Mouse (Mus musculus): ENCODE results near the gene Chrdl2.

Gene Chrdl2

DNA sequence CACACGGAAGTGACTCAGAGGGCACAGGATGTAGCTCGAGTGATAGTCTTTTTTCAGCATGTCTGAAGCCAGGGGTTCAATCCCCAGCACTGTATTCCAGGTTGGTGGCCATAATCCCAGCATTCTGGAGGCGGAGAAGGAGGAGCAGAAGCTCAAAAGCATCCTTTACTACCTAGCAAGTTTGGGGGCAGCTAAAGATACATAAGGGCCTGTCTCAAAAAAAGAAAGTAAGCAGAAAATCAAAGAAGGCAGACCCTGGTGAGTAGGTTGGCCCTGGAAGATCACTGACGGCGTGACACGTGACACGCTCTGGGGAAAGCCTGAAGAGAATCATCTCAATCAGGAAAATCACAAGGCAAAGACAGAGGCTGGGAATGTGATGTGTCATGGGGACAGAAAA, 12.8 kb upstream of the Chrdl2 start:
- no peaks in the 10 kb centered on the region for H3K36me3 ChIP-seq (ENCODE audit: insufficient read depth, low read length)
- no peak overlapping the region for H3K4me3 ChIP-seq (replicated peaks; ENCODE audit: low read length)
- H3K4me1 ChIP-seq (replicated peaks; ENCODE audit: low read depth, low read length) = peaks cover 25% of the 10 kb centered on the region
- no peaks in the 10 kb centered on the region for H3K27me3 ChIP-seq (ENCODE audit: insufficient read depth, low read length)
- no peak for TF ChIP-seq POU5F1 (IDR thresholded peaks at IDR 0.05; ENCODE audit: borderline replicate concordance, low read length)
- H3K9me3 ChIP-seq (ENCODE audit: low read length) = no peaks in the 10 kb centered on the region

DNA sequence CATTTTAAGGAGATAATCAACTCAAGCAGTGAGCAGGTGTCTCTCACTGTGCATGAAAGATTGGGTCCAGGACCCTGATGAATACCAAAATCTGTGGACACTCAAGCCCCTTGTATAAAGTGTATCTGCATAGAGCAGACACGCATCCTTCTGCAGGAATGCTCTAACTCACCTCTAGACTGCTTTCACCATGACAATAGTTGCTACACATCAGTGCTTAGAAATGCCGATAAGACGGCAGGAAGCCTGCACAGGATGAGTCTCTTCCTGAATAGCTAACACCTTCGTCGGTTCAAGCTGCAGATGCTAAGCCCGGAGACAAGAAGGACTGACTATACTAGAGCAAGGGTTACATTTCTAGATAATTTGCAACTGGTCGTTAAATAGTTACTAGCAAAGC, 10.8 kb upstream of the Chrdl2 start:
- Histone ChIP-seq H3K4me1 (replicated peaks; ENCODE audit: low read depth, low read length) (peaks cover 21% of the 10 kb centered on the region), H3K36me3 (ENCODE audit: insufficient read depth, low read length) (no peaks in the 10 kb centered on the region), H3K4me3 (replicated peaks; ENCODE audit: low read length) (no peak overlapping the region), H3K27me3 (ENCODE audit: insufficient read depth, low read length) (no peaks in the 10 kb centered on the region), H3K9me3 (ENCODE audit: low read length) (no peaks in the 10 kb centered on the region)
- TF ChIP-seq NANOG (IDR thresholded peaks at IDR 0.05; ENCODE audit: borderline replicate concordance, low read length) = no peak
- no peak for TF ChIP-seq POU5F1 (IDR thresholded peaks at IDR 0.05; ENCODE audit: borderline replicate concordance, low read length)
- TF ChIP-seq CTCF (conservative IDR thresholded peaks at IDR 0.05; ENCODE audit: low read length) = no peak

DNA sequence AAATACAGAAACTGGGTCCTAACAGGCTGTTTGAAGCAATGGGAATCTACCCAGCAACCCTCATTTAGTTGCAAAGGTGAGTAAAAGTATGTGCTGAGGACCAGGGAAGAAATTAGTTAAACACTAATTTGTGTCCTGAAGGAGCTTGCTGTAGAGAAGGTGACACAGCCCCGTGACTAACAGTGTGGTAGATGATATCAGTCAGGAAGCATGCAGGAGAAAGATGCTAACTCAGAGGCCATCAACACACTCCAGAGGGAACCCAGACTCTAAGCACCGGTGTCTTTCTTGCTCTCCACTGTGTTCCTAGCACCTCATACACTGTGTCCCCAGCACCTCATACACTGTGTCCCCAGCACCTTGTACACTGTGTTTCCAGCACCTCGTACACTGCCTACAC, 7.3 kb upstream of the Chrdl2 start:
- TF ChIP-seq CTCF (conservative IDR thresholded peaks at IDR 0.05; ENCODE audit: low read length) (no peak), NANOG (IDR thresholded peaks at IDR 0.05; ENCODE audit: borderline replicate concordance, low read length) (no peak), POU5F1 (IDR thresholded peaks at IDR 0.05; ENCODE audit: borderline replicate concordance, low read length) (no peak)

DNA sequence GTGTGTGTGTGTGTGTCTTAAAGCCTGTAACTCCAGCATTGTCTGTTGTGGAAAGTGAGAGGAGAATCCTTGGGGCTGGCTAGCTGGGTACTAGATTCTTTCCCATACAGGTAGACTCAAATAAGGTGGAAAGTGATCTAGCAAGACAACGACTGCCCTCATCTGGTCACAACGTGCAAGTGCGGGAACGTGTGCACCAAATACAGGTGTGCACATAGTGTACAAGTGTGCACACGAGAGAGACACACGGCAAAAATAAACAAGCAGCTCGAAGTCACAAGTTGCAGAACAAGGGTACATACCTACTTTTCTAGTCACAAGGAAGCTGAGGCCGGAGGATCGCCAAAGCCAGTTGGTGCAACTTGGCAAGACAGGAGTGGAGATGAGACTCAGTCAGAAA, 2.2 kb upstream of the Chrdl2 start:
- peaks cover 50% of the 10 kb centered on the region for H3K27me3 ChIP-seq (ENCODE audit: insufficient read depth, low read length)
- no peaks in the 10 kb centered on the region for H3K36me3 ChIP-seq (ENCODE audit: insufficient read depth, low read length)
- no peak overlapping the region for H3K4me3 ChIP-seq (replicated peaks; ENCODE audit: low read length)
- H3K9me3 ChIP-seq (ENCODE audit: low read length) = no peaks in the 10 kb centered on the region
- TF ChIP-seq CTCF (conservative IDR thresholded peaks at IDR 0.05; ENCODE audit: low read length) (peak; percentile 68), NANOG (IDR thresholded peaks at IDR 0.05; ENCODE audit: borderline replicate concordance, low read length) (no peak)
- H3K4me1 ChIP-seq (replicated peaks; ENCODE audit: low read depth, low read length) = peaks cover 15% of the 10 kb centered on the region

More for the DNA sequence above, 7.3 kb upstream of the Chrdl2 start:
- H3K27me3 ChIP-seq (ENCODE audit: insufficient read depth, low read length) = no peaks in the 10 kb centered on the region
- H3K9me3 ChIP-seq (ENCODE audit: low read length) = no peaks in the 10 kb centered on the region
- peaks cover 4% of the 10 kb centered on the region; the same call in 1 of the 2 replicates for H3K4me1 ChIP-seq (replicated peaks; ENCODE audit: low read depth, low read length)
- no peak overlapping the region for H3K4me3 ChIP-seq (replicated peaks; ENCODE audit: low read length)
- H3K36me3 ChIP-seq (ENCODE audit: insufficient read depth, low read length) = no peaks in the 10 kb centered on the region

DNA sequence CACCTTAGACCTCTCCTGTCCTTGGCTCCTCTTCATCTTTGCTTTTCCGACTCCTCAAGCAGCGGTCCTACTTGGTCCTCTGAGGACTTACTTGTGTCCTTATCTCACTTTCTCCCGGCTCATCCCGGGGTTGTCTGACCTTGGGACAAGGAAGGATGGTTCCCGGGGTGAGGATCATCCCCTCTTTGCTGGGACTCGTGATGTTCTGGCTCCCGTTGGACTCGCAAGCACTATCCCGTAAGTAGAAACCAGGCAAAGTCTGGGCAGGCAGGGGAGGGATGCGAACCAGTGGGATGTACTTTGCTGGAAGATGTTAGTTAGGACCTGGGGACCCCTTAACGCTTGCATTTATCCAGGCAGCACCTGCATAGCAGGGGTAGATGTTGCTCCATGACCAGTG, 439 bp downstream of the Chrdl2 start:
- peaks cover 74% of the 10 kb centered on the region for H3K27me3 ChIP-seq (ENCODE audit: insufficient read depth, low read length)
- H3K4me3 ChIP-seq (replicated peaks; ENCODE audit: low read length) = peak overlapping the region; percentile 75
- H3K4me1 ChIP-seq (replicated peaks; ENCODE audit: low read depth, low read length) = peaks cover 18% of the 10 kb centered on the region
- TF ChIP-seq NANOG (IDR thresholded peaks at IDR 0.05; ENCODE audit: borderline replicate concordance, low read length) (no peak), CTCF (conservative IDR thresholded peaks at IDR 0.05; ENCODE audit: low read length) (no peak), POU5F1 (IDR thresholded peaks at IDR 0.05; ENCODE audit: borderline replicate concordance, low read length) (no peak)
- H3K36me3 ChIP-seq (ENCODE audit: insufficient read depth, low read length) = no peaks in the 10 kb centered on the region
- H3K9me3 ChIP-seq (ENCODE audit: low read length) = no peaks in the 10 kb centered on the region

DNA sequence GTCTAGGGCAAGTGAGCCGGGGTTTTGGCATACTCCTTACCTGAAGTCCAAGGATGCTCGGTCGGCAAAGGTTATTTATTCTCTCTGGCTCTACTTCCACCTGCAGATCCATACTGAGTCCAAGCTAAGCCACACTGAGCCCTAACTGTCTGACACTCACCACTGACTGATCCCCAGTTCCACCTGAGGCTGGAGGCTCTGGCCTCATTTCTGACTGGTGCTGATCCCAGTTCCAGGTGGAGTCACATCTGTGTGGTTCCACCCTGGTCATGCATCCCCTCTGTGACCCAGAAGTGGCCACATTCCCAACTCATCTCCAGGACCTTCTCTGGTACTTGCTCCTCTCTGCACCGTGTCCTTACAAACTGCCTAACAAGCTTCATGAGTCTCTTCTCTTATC, 2.8 kb downstream of the Chrdl2 start:
- Histone ChIP-seq H3K36me3 (ENCODE audit: insufficient read depth, low read length) (no peaks in the 10 kb centered on the region), H3K9me3 (ENCODE audit: low read length) (no peaks in the 10 kb centered on the region), H3K4me3 (replicated peaks; ENCODE audit: low read length) (no peak overlapping the region), H3K27me3 (ENCODE audit: insufficient read depth, low read length) (peaks cover 77% of the 10 kb centered on the region), H3K4me1 (replicated peaks; ENCODE audit: low read depth, low read length) (peaks cover 18% of the 10 kb centered on the region)
- TF ChIP-seq POU5F1 (IDR thresholded peaks at IDR 0.05; ENCODE audit: borderline replicate concordance, low read length) (no peak), NANOG (IDR thresholded peaks at IDR 0.05; ENCODE audit: borderline replicate concordance, low read length) (no peak), CTCF (conservative IDR thresholded peaks at IDR 0.05; ENCODE audit: low read length) (no peak)

DNA sequence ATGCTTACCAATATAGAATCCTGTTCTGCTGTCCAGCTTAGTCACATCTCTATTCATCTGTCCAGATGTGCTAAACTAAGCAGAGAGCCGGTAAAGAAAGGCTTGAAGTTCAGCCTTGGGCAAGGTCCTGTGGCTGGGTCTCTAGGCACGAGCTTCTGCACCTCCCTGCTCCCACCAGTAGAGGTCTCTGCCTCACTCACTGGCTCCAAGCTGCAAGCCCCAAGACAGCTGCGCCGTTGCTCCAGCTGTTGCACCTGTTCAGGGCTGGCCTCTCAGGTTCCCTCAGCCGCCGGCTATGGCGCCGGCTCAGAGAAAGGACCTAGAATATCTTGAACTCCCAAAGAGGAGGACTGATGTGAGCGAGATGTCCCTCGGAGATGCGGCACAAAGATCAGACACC, 3.7 kb downstream of the Chrdl2 start:
- Histone ChIP-seq H3K9me3 (ENCODE audit: low read length) (no peaks in the 10 kb centered on the region), H3K4me3 (replicated peaks; ENCODE audit: low read length) (no peak overlapping the region), H3K27me3 (ENCODE audit: insufficient read depth, low read length) (peaks cover 77% of the 10 kb centered on the region), H3K4me1 (replicated peaks; ENCODE audit: low read depth, low read length) (peaks cover 24% of the 10 kb centered on the region), H3K36me3 (ENCODE audit: insufficient read depth, low read length) (no peaks in the 10 kb centered on the region)
- TF ChIP-seq POU5F1 (IDR thresholded peaks at IDR 0.05; ENCODE audit: borderline replicate concordance, low read length) (no peak), CTCF (conservative IDR thresholded peaks at IDR 0.05; ENCODE audit: low read length) (peak; percentile 83)

DNA sequence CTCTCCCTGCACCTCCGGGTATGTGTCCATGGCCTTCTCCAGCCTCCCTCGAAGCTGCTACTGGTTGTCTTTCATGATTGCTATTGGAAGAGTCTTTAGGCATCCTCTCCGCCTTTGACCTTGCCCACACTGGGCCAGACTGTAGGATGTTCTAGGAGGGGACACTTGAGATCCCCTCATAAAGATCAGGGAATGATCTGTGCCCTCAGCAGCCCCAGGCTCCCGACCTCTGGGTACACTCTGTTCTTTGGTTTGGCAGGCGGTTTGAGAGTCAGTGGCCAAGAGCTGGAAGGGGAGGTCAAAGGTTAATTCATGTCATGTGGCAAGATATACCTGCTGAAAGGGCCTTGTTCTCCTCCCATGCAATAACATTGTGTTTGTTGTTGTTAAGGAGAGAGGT, 4.7 kb downstream of the Chrdl2 start:
- no peak for TF ChIP-seq CTCF (conservative IDR thresholded peaks at IDR 0.05; ENCODE audit: low read length)
- TF ChIP-seq NANOG (IDR thresholded peaks at IDR 0.05; ENCODE audit: borderline replicate concordance, low read length) = no peak
- TF ChIP-seq POU5F1 (IDR thresholded peaks at IDR 0.05; ENCODE audit: borderline replicate concordance, low read length) = no peak
- Histone ChIP-seq H3K27me3 (ENCODE audit: insufficient read depth, low read length) (peaks cover 67% of the 10 kb centered on the region), H3K4me1 (replicated peaks; ENCODE audit: low read depth, low read length) (peaks cover 16% of the 10 kb centered on the region), H3K4me3 (replicated peaks; ENCODE audit: low read length) (no peak overlapping the region), H3K9me3 (ENCODE audit: low read length) (no peaks in the 10 kb centered on the region), H3K36me3 (ENCODE audit: insufficient read depth, low read length) (no peaks in the 10 kb centered on the region)

DNA sequence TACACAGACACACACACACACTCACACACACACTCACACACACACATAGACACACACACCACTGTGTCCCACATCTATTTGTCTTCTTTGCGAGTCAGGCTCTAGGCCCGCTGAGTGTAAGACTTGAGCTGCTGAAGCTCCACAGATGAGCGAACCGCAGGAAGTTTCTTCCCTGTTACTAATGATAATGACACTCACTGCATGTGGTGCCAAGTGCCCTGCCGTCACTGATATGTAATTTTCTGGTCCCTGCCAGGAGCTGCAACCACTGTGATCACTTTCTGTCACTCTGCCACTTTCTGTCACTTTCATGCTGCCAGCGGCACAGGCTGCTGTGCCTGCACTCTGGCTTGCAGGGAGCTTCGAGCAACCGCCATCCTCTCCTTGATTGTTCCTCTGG, 6.1 kb downstream of the Chrdl2 start:
- no peaks in the 10 kb centered on the region for H3K36me3 ChIP-seq (ENCODE audit: insufficient read depth, low read length)
- H3K9me3 ChIP-seq (ENCODE audit: low read length) = no peaks in the 10 kb centered on the region
- H3K27me3 ChIP-seq (ENCODE audit: insufficient read depth, low read length) = peaks cover 59% of the 10 kb centered on the region
- H3K4me3 ChIP-seq (replicated peaks; ENCODE audit: low read length) = no peak overlapping the region
- peaks cover 9% of the 10 kb centered on the region for H3K4me1 ChIP-seq (replicated peaks; ENCODE audit: low read depth, low read length)
- TF ChIP-seq CTCF (conservative IDR thresholded peaks at IDR 0.05; ENCODE audit: low read length) (no peak), POU5F1 (IDR thresholded peaks at IDR 0.05; ENCODE audit: borderline replicate concordance, low read length) (no peak), NANOG (IDR thresholded peaks at IDR 0.05; ENCODE audit: borderline replicate concordance, low read length) (no peak)
